Mouse (Mus musculus): Measurements from ENCODE around the gene Dnajc6.

Dnajc6 gene

GRCm38 (mm10) chr4:101689645-101690044 lies 193.2 kb downstream of the Dnajc6 start:
- no peak for DNase-seq (ENCODE audit: low read depth)

Data from fibroblast of lung, adult 2 months (primary cell).